Mouse (Mus musculus): ENCODE measurements around the gene Srsf4.
A peak's percentile ranks its signal among the peaks of the same experiment; 100 is the strongest.

Srsf4 gene

GRCm38 (mm10) chr4:131914046-131914643, 40.7 kb downstream of the Srsf4 start:
- no peak for DNase-seq (ENCODE audit: low read depth in 2 of 2, low spot score in 2 of 2)

- DNase-seq (ENCODE audit: low read depth in 2 of 2, low spot score in 2 of 2) = no peak
Observed at GRCm38 (mm10) chr4:131914891-131915469, 41.6 kb downstream of the Srsf4 start.

GRCm38 (mm10) chr4:131915821-131916328, 42.5 kb downstream of the Srsf4 start:
- DNase-seq (ENCODE audit: low read depth in 2 of 2, low spot score in 2 of 2) = no peak

GRCm38 (mm10) chr4:131916425-131916824, 43.0 kb downstream of the Srsf4 start:
- DNase-seq (ENCODE audit: low read depth in 2 of 2, low spot score in 2 of 2) = peak; percentile 68 to 69

- DNase-seq (ENCODE audit: low read depth in 2 of 2, low spot score in 2 of 2) = no peak
Observed at GRCm38 (mm10) chr4:131917010-131917555, 43.7 kb downstream of the Srsf4 start.

- no peak for DNase-seq (ENCODE audit: low read depth in 2 of 2, low spot score in 2 of 2)
Observed at GRCm38 (mm10) chr4:131918026-131918533, 44.7 kb downstream of the Srsf4 start.

- DNase-seq (ENCODE audit: low read depth in 2 of 2, low spot score in 2 of 2) = no peak
Observed at GRCm38 (mm10) chr4:131918711-131919500, 45.5 kb downstream of the Srsf4 start.

- DNase-seq (ENCODE audit: low read depth in 2 of 2, low spot score in 2 of 2) = no peak
Observed at GRCm38 (mm10) chr4:131919506-131920140, 46.2 kb downstream of the Srsf4 start.

GRCm38 (mm10) chr4:131920141-131920594, 46.8 kb downstream of the Srsf4 start:
- DNase-seq (ENCODE audit: low read depth in 2 of 2, low spot score in 2 of 2) = no peak

GRCm38 (mm10) chr4:131920595-131921351, 47.4 kb downstream of the Srsf4 start:
- no peak for DNase-seq (ENCODE audit: low read depth in 2 of 2, low spot score in 2 of 2)

GRCm38 (mm10) chr4:131921461-131922346, 48.3 kb downstream of the Srsf4 start, which contains the start of gene Tmem200b:
Gene Tmem200b, plus strand, starts transcription at chr4:131921771.
- no peak for DNase-seq (ENCODE audit: low read depth in 2 of 2, low spot score in 2 of 2)

- no peak for DNase-seq (ENCODE audit: low read depth in 2 of 2, low spot score in 2 of 2)
Observed at GRCm38 (mm10) chr4:131922404-131922803, 49.0 kb downstream of the Srsf4 start.

- no peak for DNase-seq (ENCODE audit: low read depth in 2 of 2, low spot score in 2 of 2)
Observed at GRCm38 (mm10) chr4:131924096-131924810, 50.8 kb downstream of the Srsf4 start.

GRCm38 (mm10) chr4:131929146-131929545, 55.7 kb downstream of the Srsf4 start:
- DNase-seq (ENCODE audit: low read depth in 2 of 2, low spot score in 2 of 2) = no peak

- no peak for DNase-seq (ENCODE audit: low read depth in 2 of 2, low spot score in 2 of 2)
Observed at GRCm38 (mm10) chr4:131939459-131939858, 66.0 kb downstream of the Srsf4 start.

- no peak for DNase-seq (ENCODE audit: low read depth in 2 of 2, low spot score in 2 of 2)
Observed at GRCm38 (mm10) chr4:131940846-131941245, 67.4 kb downstream of the Srsf4 start.

GRCm38 (mm10) chr4:131947848-131948247, 74.4 kb downstream of the Srsf4 start:
- no peak for DNase-seq (ENCODE audit: low read depth in 2 of 2, low spot score in 2 of 2)

- no peak for DNase-seq (ENCODE audit: low read depth in 2 of 2, low spot score in 2 of 2)
Observed at GRCm38 (mm10) chr4:131949903-131950302, 76.5 kb downstream of the Srsf4 start.

GRCm38 (mm10) chr4:131950657-131951056, 77.2 kb downstream of the Srsf4 start:
- no peak for DNase-seq (ENCODE audit: low read depth in 2 of 2, low spot score in 2 of 2)
